Mouse (Mus musculus) bone marrow macrophage, adult 2 months (primary cell): Measurements from ENCODE around the gene Coro2b.

Experiments used
- CTCF ChIP-seq: IDR thresholded peaks from 2 replicates; pipeline ENCODE4 v1.5.1; 2012; ENCODE audit warnings: low read depth, mild to moderate bottlenecking, low read length, moderate library complexity
- POLR2A ChIP-seq: IDR thresholded peaks from 2 replicates; pipeline ENCODE4 v1.6.1; 2012; ENCODE audit warnings: mild to moderate bottlenecking, low read depth, low read length, borderline replicate concordance

DNA sequence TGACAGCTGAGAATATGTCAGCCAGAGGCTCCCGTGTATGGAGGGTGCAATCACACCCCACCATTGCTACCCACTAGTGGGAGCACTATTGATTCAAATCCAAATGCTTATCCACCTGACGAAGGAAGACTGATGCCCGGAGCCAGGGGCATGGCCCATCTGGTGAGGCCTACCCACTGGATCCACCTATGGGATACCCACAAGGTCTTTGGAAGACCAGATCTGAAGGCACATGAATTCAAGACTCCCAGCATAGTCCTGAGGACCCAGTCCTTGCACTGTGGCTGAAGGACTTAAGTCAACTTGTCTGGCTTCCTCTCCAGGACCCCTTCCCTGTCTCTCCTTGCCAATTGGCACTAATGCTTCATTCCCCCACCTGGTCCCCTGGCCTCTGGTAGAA is 54.1 kb downstream of the Coro2b start:
- TF ChIP-seq CTCF (no peak), POLR2A (no peak)
